Mouse (Mus musculus) cortical plate, adult 2 months (tissue): ENCODE data around the gene Olfr224. TPM values are rescaled to one million over a fixed set of nuclear protein-coding genes. Genes with fewer than 3 reads are reported as not detected.
"Not testable (repeated sequence)": the region's sequence is repeated elsewhere in the genome, so short reads cannot be mapped to it uniquely, and the experiment has no call there.

Source experiments
- H3K27ac ChIP-seq: fragments of 200-500 bp; 2 replicates; pipeline ENCODE4 v1.5.1; 2012; ENCODE audit warnings: low read length, control low read depth, inconsistent platforms; ENCODE audit not compliant: insufficient read depth
- H3K4me1 ChIP-seq: fragments of 200-500 bp; 2 replicates; pipeline ENCODE4 v1.6.1; 2011; ENCODE audit warnings: low read length; ENCODE audit not compliant: control insufficient read depth, insufficient read depth
- H3K4me3 ChIP-seq: fragments of 200-500 bp; 2 replicates; pipeline ENCODE4 v1.5.1; 2011; ENCODE audit warnings: mild to moderate bottlenecking, low read length, control low read depth; ENCODE audit not compliant: insufficient read depth
- CTCF ChIP-seq: fragments of 200-500 bp; IDR thresholded peaks from 2 replicates; pipeline ENCODE4 v1.5.1; 2011; ENCODE audit warnings: mild to moderate bottlenecking, control low read depth, low read length; ENCODE audit not compliant: insufficient read depth; ENCODE audit errors: extremely low read depth
- POLR2A ChIP-seq: fragments of 200-500 bp; IDR thresholded peaks from 2 replicates; pipeline ENCODE4 v1.6.1; 2011; ENCODE audit warnings: mild to moderate bottlenecking, low read length, control low read depth; ENCODE audit not compliant: insufficient read depth; ENCODE audit errors: extremely low read depth
- polyA plus RNA-seq: library from polyadenylated mRNA; depleted of rRNA; stranded (reverse); fragments of >200 nt; gene quantifications from 2 replicates; pipeline ENCODE4 v1.2.3, GENCODE M21; 2012

Olfr224 gene
- polyA plus RNA-seq, 1 experiment, result not detected

GRCm38 (mm10) chr11:58602800-58603560 lies 32.6 kb upstream of the Olfr224 start:
- TF ChIP-seq POLR2A (no peak), CTCF (no peak)
- Histone ChIP-seq H3K4me1 (no peaks in the 10 kb centered on the region), H3K4me3 (no peak overlapping the region), H3K27ac (no peak overlapping the region)

- TF ChIP-seq POLR2A, result no peak
- TF ChIP-seq CTCF, result no peak
- no peak overlapping the region for H3K27ac ChIP-seq
- H3K4me1 ChIP-seq, result no peaks in the 10 kb centered on the region
- H3K4me3 ChIP-seq, result no peak overlapping the region
These were observed 31.7 kb upstream of the Olfr224 start for GRCm38 (mm10) chr11:58602062-58602461.

GRCm38 (mm10) chr11:58597837-58598236 lies 27.5 kb upstream of the Olfr224 start:
- Histone ChIP-seq H3K27ac (no peak overlapping the region), H3K4me3 (no peak overlapping the region), H3K4me1 (no peaks in the 10 kb centered on the region)
- no peak for TF ChIP-seq CTCF
- no peak for TF ChIP-seq POLR2A

GRCm38 (mm10) chr11:58594814-58595213 lies 24.5 kb upstream of the Olfr224 start, which contains the start of gene Olfr324:
Olfr324 (plus strand) TSS chr11:58595114.
- TF ChIP-seq CTCF, result no peak
- no peak for TF ChIP-seq POLR2A
- Histone ChIP-seq H3K4me1 (no peaks in the 10 kb centered on the region), H3K4me3 (no peak within 1 kb of the TSS), H3K27ac (no peak within 1 kb of the TSS)

GRCm38 (mm10) chr11:58588620-58589250 lies 18.4 kb upstream of the Olfr224 start:
- Histone ChIP-seq H3K4me3 (no peak overlapping the region), H3K4me1 (no peaks in the 10 kb centered on the region), H3K27ac (no peak overlapping the region)
- TF ChIP-seq CTCF, result no peak
- TF ChIP-seq POLR2A, result no peak

- Histone ChIP-seq H3K4me3 (no peak overlapping the region), H3K27ac (no peak overlapping the region), H3K4me1 (no peaks in the 10 kb centered on the region)
- TF ChIP-seq CTCF (peak; percentile 58), POLR2A (no peak)
These were observed 17.6 kb upstream of the Olfr224 start for GRCm38 (mm10) chr11:58587898-58588348.

GRCm38 (mm10) chr11:58578636-58579035 lies 8.3 kb upstream of the Olfr224 start:
- Histone ChIP-seq H3K27ac (no peak overlapping the region), H3K4me3 (no peak overlapping the region)
- TF ChIP-seq POLR2A (no peak), CTCF (no peak)

GRCm38 (mm10) chr11:58577430-58577829 lies 7.1 kb upstream of the Olfr224 start, which contains the start of gene Olfr325:
Olfr325 (plus strand) TSS chr11:58577730.
- Histone ChIP-seq H3K27ac (no peak within 1 kb of the TSS), H3K4me3 (no peak within 1 kb of the TSS), H3K4me1 (no peaks in the 10 kb centered on the region)
- TF ChIP-seq POLR2A (no peak), CTCF (no peak)

More at GRCm38 (mm10) chr11:58578636-58579035, 8.3 kb upstream of the Olfr224 start:
- H3K4me1 ChIP-seq, result no peaks in the 10 kb centered on the region

- Histone ChIP-seq H3K4me1 (no peaks in the 10 kb centered on the region), H3K27ac (no peak within 1 kb of the TSS), H3K4me3 (no peak within 1 kb of the TSS)
- TF ChIP-seq CTCF (no peak), POLR2A (no peak)
These were observed 14.8 kb downstream of the Olfr224 start, which contains the start of gene Olfr328 for GRCm38 (mm10) chr11:58555536-58555935. Olfr328 (minus strand) TSS chr11:58555636.

GRCm38 (mm10) chr11:58546322-58546721 lies 24.0 kb downstream of the Olfr224 start, which contains the start of gene Olfr329-ps:
Olfr329-ps (minus strand) TSS chr11:58546422.
- TF ChIP-seq POLR2A, result no peak
- Histone ChIP-seq H3K4me3 (no peak within 1 kb of the TSS), H3K4me1 (no peaks in the 10 kb centered on the region), H3K27ac (no peak within 1 kb of the TSS)

GRCm38 (mm10) chr11:58534736-58535135 lies 35.6 kb downstream of the Olfr224 start, which contains the start of gene Olfr330:
Olfr330 (minus strand) TSS chr11:58534836.
- not testable (repeated sequence) for H3K4me1 ChIP-seq, H3K4me3 ChIP-seq, H3K27ac ChIP-seq

- not testable (repeated sequence) for H3K27ac ChIP-seq, H3K4me3 ChIP-seq
These were observed 50.6 kb downstream of the Olfr224 start for GRCm38 (mm10) chr11:58519756-58520155.

GRCm38 (mm10) chr11:58518916-58519315 lies 51.4 kb downstream of the Olfr224 start:
- not testable (repeated sequence) for H3K4me1 ChIP-seq, H3K27ac ChIP-seq, H3K4me3 ChIP-seq

More at GRCm38 (mm10) chr11:58519756-58520155, 50.6 kb downstream of the Olfr224 start:
- not testable (repeated sequence) for H3K4me1 ChIP-seq
